Mouse (Mus musculus): ENCODE results near the gene Serinc4.

- TF ChIP-seq GATA1 (IDR thresholded peaks at IDR 0.05; ENCODE audit: borderline replicate concordance, low read length) (no peak), FLI1 (IDR thresholded peaks at IDR 0.05; ENCODE audit: low read length) (no peak)
Observed at GRCm38 (mm10) chr2:121450093-121450492, 6.5 kb downstream of the Serinc4 start.

Measured in megakaryocyte, embryonic 14.5 days (primary cell).